Mouse (Mus musculus): ENCODE results near the gene Cdk1.

DNA sequence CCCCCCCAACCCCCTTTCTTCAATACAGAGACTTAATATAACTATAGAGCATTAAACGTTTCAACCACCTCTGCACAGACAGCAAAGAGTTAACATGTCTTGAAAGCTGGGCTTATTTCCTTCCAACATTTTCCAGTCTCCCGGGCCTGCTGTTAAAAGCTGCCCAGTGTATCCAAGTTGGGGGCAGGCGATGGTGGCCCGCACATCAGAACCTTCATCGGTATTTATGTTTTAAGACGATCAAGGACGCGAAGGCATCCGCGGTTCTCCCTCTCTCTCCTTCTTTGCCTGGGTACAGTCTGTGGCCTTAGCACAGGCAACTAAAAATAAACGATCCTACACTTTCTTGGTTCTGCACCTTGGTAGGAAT, 911 bp downstream of the Cdk1 start:
- TF ChIP-seq CTCF (IDR thresholded peaks at IDR 0.05; ENCODE audit: extremely low read depth, insufficient read depth, insufficient read length, insufficient replicate concordance) (no peak), POLR2A (IDR thresholded peaks at IDR 0.05; ENCODE audit: low read depth, low read length) (no peak)
